Mouse (Mus musculus): Measurements from ENCODE around the gene Cdcp1. TPM values are rescaled to one million over a fixed set of nuclear protein-coding genes. Genes with fewer than 3 reads are reported as not detected.
A peak's percentile ranks its signal among the peaks of the same experiment; 100 is the strongest.

The Cdcp1 gene
- polyA plus RNA-seq, 1 experiment from 2014 or later, result 0.14 TPM

DNA sequence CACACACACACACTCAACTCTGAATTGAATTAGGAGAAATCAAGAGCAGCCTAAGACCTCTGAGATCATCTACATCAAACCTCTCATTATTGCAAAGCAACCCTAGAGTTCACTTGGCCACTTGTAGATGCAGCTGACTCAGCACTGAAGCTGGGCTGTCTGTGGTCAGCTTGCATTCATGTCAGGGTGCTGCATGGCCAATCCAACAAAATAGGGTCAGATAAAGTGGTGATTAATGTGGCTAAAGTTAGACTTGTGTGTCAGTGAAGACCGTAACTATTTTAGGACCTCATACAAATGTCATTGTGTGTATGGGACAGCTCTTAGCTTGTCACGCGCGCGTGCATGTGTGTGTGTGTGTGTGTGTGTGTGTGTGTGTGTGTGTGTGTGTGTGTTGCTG, 28.2 kb downstream of the Cdcp1 start:
- no peak overlapping the region for H3K9ac ChIP-seq (replicated peaks; ENCODE audit: low read depth, low read length)
- H3K27ac ChIP-seq (ENCODE audit: low read length), result no peak overlapping the region
- H3K9me3 ChIP-seq (ENCODE audit: control insufficient read depth, low read length), result no peaks in the 10 kb centered on the region
- no peak overlapping the region for H3K4me2 ChIP-seq (ENCODE audit: low read length)
- no peaks in the 10 kb centered on the region for H3K27me3 ChIP-seq (replicated peaks; ENCODE audit: control insufficient read depth, insufficient read depth, low read length)
- no peak for ATAC-seq
- no peak overlapping the region for H3K4me3 ChIP-seq (replicated peaks; ENCODE audit: low read length)
- no peaks in the 10 kb centered on the region for H3K4me1 ChIP-seq (replicated peaks; ENCODE audit: control insufficient read depth, insufficient read depth, low read length)
- WGBS, result 98% methylated on average over 5 of the region's 5 CpGs
- H3K36me3 ChIP-seq (ENCODE audit: control insufficient read depth, insufficient read depth), result no peaks in the 10 kb centered on the region

DNA sequence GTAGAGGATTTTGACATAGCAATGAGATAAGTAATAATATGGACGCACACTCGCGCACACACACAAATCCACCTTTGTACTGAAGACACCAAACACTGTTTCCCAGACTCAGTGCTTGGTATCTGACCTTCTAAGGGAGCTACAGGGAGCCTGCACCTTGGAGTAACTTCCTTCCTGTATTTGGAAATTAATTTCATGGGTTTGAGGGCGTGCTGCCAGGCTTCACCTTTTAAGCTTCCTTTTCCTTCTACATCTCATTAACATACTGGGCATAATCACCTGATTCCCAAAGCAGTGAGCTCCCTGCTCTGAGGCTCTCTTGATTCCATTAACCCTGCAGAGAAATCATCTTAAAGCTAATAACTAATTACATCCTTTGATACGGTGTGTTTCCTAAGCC, 29.7 kb downstream of the Cdcp1 start:
- WGBS, result 77% methylated on average over 5 of the region's 5 CpGs
- no peaks in the 10 kb centered on the region for H3K9me3 ChIP-seq (ENCODE audit: control insufficient read depth, low read length)
- ATAC-seq, result no peak
- no peak overlapping the region for H3K4me2 ChIP-seq (ENCODE audit: low read length)
- no peaks in the 10 kb centered on the region for H3K4me1 ChIP-seq (replicated peaks; ENCODE audit: control insufficient read depth, insufficient read depth, low read length)
- H3K36me3 ChIP-seq (ENCODE audit: control insufficient read depth, insufficient read depth), result no peaks in the 10 kb centered on the region
- H3K27me3 ChIP-seq (replicated peaks; ENCODE audit: control insufficient read depth, insufficient read depth, low read length), result no peaks in the 10 kb centered on the region
- H3K9ac ChIP-seq (replicated peaks; ENCODE audit: low read depth, low read length), result no peak overlapping the region
- H3K4me3 ChIP-seq (replicated peaks; ENCODE audit: low read length), result no peak overlapping the region
- no peak overlapping the region for H3K27ac ChIP-seq (ENCODE audit: low read length)

DNA sequence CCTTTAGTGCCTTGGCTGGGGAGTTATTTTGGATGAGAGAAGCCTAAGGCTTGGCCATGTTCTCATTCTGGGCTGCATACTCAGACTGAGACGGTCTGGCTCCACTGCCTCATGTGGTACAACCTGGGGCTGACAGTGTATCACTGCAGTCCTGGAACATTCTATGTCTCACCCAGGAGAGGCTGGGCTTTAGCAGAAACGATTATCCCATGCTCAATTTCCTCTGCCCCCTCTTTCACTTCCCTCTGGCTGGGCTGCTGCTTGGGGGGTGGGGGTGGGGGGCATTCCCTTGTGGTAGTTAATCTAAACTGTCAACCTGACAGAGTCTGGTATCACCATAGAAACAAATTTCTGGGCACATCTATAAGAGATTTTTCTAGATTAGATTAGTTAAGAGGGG, 30.3 kb downstream of the Cdcp1 start:
- no peaks in the 10 kb centered on the region for H3K9me3 ChIP-seq (ENCODE audit: control insufficient read depth, low read length)
- WGBS, result 75% methylated on average over 2 of the region's 2 CpGs
- no peaks in the 10 kb centered on the region for H3K36me3 ChIP-seq (ENCODE audit: control insufficient read depth, insufficient read depth)
- H3K9ac ChIP-seq (replicated peaks; ENCODE audit: low read depth, low read length), result no peak overlapping the region
- no peak overlapping the region for H3K4me2 ChIP-seq (ENCODE audit: low read length)
- no peak for ATAC-seq
- no peak overlapping the region for H3K27ac ChIP-seq (ENCODE audit: low read length)
- H3K27me3 ChIP-seq (replicated peaks; ENCODE audit: control insufficient read depth, insufficient read depth, low read length), result no peaks in the 10 kb centered on the region
- no peaks in the 10 kb centered on the region for H3K4me1 ChIP-seq (replicated peaks; ENCODE audit: control insufficient read depth, insufficient read depth, low read length)
- H3K4me3 ChIP-seq (replicated peaks; ENCODE audit: low read length), result no peak overlapping the region

DNA sequence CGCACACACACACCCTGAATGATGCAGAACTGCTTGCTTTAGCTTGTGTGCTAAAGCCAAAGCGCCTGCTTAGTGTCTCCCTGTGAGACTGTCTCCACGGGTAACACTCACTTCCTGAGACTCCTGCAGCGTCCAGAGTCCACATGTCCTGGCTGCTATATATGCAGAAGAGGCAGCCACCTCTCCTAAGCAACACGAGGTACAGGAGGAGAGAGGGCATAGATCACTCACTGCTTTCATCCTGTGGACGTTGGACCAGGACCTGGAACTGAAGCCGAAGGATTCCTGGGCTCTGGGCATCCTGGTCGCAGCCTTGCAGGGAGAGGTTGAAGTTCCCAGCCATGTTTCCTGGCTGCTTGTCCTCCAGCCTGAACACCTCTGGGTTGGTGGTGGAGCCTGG, 32.6 kb downstream of the Cdcp1 start:
- Histone ChIP-seq H3K27ac (ENCODE audit: low read length) (no peak overlapping the region), H3K27me3 (replicated peaks; ENCODE audit: control insufficient read depth, insufficient read depth, low read length) (no peaks in the 10 kb centered on the region), H3K4me1 (replicated peaks; ENCODE audit: control insufficient read depth, insufficient read depth, low read length) (no peaks in the 10 kb centered on the region), H3K9ac (replicated peaks; ENCODE audit: low read depth, low read length) (no peak overlapping the region), H3K4me3 (replicated peaks; ENCODE audit: low read length) (no peak overlapping the region), H3K9me3 (ENCODE audit: control insufficient read depth, low read length) (no peaks in the 10 kb centered on the region), H3K4me2 (ENCODE audit: low read length) (no peak overlapping the region), H3K36me3 (ENCODE audit: control insufficient read depth, insufficient read depth) (no peaks in the 10 kb centered on the region)
- WGBS, result 78% methylated on average over 8 of the region's 8 CpGs
- no peak for ATAC-seq

DNA sequence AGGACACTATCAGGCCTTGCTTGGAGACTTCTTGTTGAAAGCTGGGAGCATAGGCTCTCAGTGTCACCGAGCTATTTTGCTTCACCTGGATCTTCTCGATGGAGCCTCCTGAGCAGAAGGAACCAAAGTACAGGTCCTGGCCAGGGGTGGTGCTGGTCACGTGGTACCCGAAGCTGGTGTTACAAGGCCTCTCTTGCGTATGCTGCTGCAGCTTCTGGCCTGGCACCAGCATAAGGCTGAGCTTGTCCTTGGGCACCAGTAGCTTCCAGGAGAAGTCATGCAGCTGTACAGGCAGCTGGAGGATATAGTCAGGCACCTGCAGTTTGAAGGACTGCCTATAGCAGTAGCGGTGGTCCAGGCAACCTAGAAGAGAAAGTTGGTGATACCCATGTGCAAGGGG, 35.8 kb downstream of the Cdcp1 start:
- Histone ChIP-seq H3K4me2 (ENCODE audit: low read length) (no peak overlapping the region), H3K9me3 (ENCODE audit: control insufficient read depth, low read length) (no peaks in the 10 kb centered on the region), H3K9ac (replicated peaks; ENCODE audit: low read depth, low read length) (no peak overlapping the region), H3K36me3 (ENCODE audit: control insufficient read depth, insufficient read depth) (no peaks in the 10 kb centered on the region), H3K4me3 (replicated peaks; ENCODE audit: low read length) (no peak overlapping the region), H3K27me3 (replicated peaks; ENCODE audit: control insufficient read depth, insufficient read depth, low read length) (no peaks in the 10 kb centered on the region), H3K4me1 (replicated peaks; ENCODE audit: control insufficient read depth, insufficient read depth, low read length) (no peaks in the 10 kb centered on the region), H3K27ac (ENCODE audit: low read length) (no peak overlapping the region)
- WGBS, result 89% methylated on average over 6 of the region's 6 CpGs
- no peak for ATAC-seq

DNA sequence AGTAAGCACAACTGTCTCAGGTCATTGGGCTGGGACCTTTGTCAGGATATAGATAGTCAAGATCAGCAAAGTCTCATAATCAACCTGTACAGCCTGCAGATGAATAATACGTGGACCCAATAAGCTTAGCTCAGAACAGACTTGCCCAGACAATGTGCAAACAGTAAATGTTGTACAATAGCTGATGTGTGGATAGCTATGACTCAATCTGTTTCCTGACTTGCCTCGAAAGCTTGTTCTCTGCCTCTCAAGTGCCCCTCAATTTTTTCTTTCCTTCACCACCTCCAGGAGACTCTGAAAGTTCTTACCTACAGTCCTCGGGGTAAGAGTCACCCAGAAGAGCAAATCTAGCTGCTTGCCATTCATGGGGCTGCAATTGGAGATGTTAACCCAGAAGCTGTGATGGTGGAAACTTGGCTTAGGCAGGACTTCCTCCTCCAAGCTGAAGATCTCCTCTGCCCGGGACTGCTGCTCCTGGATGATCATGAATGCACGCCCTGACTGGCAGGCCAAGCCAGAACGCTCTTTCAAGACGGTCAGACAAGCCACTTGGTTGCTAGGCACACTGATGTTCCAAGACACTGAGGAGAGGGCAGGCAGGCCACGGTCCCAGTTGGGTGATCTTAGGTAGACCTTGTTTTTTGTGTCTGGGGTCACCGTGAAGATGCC, 38.3 kb downstream of the Cdcp1 start:
- no peaks in the 10 kb centered on the region for H3K4me1 ChIP-seq (replicated peaks; ENCODE audit: control insufficient read depth, insufficient read depth, low read length)
- no peak overlapping the region for H3K4me3 ChIP-seq (replicated peaks; ENCODE audit: low read length)
- ATAC-seq, result no peak
- no peaks in the 10 kb centered on the region for H3K36me3 ChIP-seq (ENCODE audit: control insufficient read depth, insufficient read depth)
- WGBS, result 85% methylated on average over 9 of the region's 9 CpGs
- H3K27me3 ChIP-seq (replicated peaks; ENCODE audit: control insufficient read depth, insufficient read depth, low read length), result no peaks in the 10 kb centered on the region
- H3K4me2 ChIP-seq (ENCODE audit: low read length), result no peak overlapping the region
- no peak overlapping the region for H3K9ac ChIP-seq (replicated peaks; ENCODE audit: low read depth, low read length)
- H3K9me3 ChIP-seq (ENCODE audit: control insufficient read depth, low read length), result no peaks in the 10 kb centered on the region
- no peak overlapping the region for H3K27ac ChIP-seq (ENCODE audit: low read length)

DNA sequence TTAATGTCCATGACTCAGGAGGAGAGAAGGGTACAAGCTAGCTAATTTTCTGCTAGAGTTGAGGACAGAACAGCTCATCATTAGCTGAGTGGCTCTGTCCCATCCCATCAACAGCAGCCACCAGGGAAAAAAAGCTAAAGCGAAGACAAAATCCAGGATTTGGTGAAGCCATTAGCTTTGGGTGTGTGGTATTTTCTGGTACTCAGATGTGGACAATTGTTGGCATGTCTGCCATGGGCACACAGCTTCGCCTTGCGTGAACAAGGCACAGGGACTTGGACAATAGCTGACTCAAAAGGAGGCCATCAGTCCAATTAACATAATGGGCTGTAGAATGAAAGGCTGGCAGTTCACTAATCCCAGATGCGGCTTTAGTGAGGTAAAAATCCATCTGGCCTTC, 41.5 kb downstream of the Cdcp1 start:
- Histone ChIP-seq H3K27me3 (replicated peaks; ENCODE audit: control insufficient read depth, insufficient read depth, low read length) (no peaks in the 10 kb centered on the region), H3K4me2 (ENCODE audit: low read length) (no peak overlapping the region), H3K36me3 (ENCODE audit: control insufficient read depth, insufficient read depth) (no peaks in the 10 kb centered on the region), H3K9me3 (ENCODE audit: control insufficient read depth, low read length) (no peaks in the 10 kb centered on the region), H3K4me1 (replicated peaks; ENCODE audit: control insufficient read depth, insufficient read depth, low read length) (no peaks in the 10 kb centered on the region), H3K27ac (ENCODE audit: low read length) (no peak overlapping the region), H3K4me3 (replicated peaks; ENCODE audit: low read length) (no peak overlapping the region), H3K9ac (replicated peaks; ENCODE audit: low read depth, low read length) (no peak overlapping the region)
- ATAC-seq, result no peak
- 13% methylated on average over 4 of the region's 4 CpGs for WGBS

DNA sequence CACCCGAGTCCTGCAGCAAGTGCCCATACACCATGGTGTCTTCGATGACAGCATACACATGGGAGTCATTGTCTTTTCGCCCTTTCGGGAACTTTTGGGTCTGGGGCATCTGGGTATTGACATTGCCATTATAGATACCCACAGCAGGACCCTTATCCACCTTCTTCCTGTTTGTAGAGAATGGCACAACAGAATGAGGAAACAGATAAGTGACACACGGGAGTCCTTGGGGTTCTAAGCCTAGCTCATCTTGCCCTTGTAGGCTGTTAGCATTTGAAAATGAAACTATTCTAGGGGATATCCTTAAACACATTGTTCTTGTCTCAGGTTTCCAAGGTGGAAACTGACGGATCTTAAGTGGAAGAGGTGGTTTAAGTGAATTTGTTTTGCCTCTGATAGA, 42.1 kb downstream of the Cdcp1 start:
- Histone ChIP-seq H3K4me1 (replicated peaks; ENCODE audit: control insufficient read depth, insufficient read depth, low read length) (no peaks in the 10 kb centered on the region), H3K36me3 (ENCODE audit: control insufficient read depth, insufficient read depth) (no peaks in the 10 kb centered on the region), H3K9ac (replicated peaks; ENCODE audit: low read depth, low read length) (no peak overlapping the region), H3K27ac (ENCODE audit: low read length) (no peak overlapping the region), H3K4me2 (ENCODE audit: low read length) (no peak overlapping the region), H3K27me3 (replicated peaks; ENCODE audit: control insufficient read depth, insufficient read depth, low read length) (no peaks in the 10 kb centered on the region), H3K4me3 (replicated peaks; ENCODE audit: low read length) (no peak overlapping the region), H3K9me3 (ENCODE audit: control insufficient read depth, low read length) (no peaks in the 10 kb centered on the region)
- 87% methylated on average over 6 of the region's 6 CpGs for WGBS
- no peak for ATAC-seq

DNA sequence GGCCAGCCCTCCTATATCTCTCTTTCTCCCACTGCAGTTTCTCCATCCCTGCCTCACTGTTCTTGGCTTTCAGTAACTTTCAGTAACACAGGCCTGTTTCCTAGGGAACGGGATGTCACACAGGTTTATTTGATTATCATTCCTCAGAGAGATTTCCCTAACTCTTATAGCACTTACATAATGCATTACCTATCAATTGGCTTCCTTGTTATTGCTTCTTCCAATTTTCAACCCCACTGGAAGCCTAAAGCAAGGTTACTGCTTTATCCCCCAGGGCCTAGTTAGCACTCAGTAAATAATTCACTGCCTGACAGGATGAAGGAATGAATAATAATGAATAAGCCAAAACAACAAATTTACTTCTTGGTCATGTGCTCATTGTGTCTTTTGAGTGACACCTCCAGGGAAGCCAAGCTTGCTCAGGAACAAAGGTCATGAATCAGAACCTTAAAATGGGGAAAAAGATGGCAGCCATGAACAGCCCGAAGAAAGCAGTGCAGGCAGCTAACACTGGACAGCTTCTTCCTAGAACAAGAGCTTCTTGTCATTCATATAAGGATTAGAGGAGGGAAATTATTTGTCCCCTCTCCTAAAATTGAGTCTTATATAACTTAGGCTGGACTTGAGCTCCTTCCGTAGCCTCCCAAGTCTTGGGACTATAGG, 49.9 kb downstream of the Cdcp1 start:
- 76% methylated on average over 3 of the region's 3 CpGs for WGBS
- Histone ChIP-seq H3K36me3 (ENCODE audit: control insufficient read depth, insufficient read depth) (no peaks in the 10 kb centered on the region), H3K4me2 (ENCODE audit: low read length) (no peak overlapping the region), H3K4me1 (replicated peaks; ENCODE audit: control insufficient read depth, insufficient read depth, low read length) (no peaks in the 10 kb centered on the region), H3K4me3 (replicated peaks; ENCODE audit: low read length) (no peak overlapping the region), H3K27me3 (replicated peaks; ENCODE audit: control insufficient read depth, insufficient read depth, low read length) (no peaks in the 10 kb centered on the region), H3K9ac (replicated peaks; ENCODE audit: low read depth, low read length) (no peak overlapping the region), H3K27ac (ENCODE audit: low read length) (no peak overlapping the region), H3K9me3 (ENCODE audit: control insufficient read depth, low read length) (no peaks in the 10 kb centered on the region)
- 0 out of 2 replicates have a peak, but pooled peaks have one; percentile 18 for ATAC-seq
